Mouse (Mus musculus): ENCODE data around the gene Arsb.

DNA sequence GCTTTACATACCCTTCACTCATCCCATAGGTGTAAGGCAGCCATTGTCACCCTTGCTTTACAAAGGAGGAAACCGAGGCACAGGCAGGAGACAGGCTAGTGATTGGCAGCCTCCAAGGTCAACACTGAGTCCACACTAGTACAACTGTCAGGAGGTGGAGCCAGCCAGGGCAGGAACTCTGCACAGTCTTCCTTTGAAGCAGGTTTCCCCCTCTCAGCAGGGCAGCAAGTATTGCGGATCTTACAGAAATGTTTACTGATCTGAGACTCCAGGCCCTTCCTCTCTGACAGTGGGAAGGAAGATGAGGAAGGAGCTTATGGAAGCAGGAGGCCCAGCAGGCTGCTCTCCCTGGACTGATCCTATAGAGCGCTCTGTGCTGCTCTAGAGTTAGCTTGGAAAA lies 219.4 kb downstream of the Arsb start:
- TF ChIP-seq CTCF (IDR thresholded peaks at IDR 0.05; ENCODE audit: low read depth): no peak
- no peak for TF ChIP-seq EP300 (optimal IDR thresholded peaks at IDR 0.05)

All from stomach, postnatal 0 days (tissue).